Mouse (Mus musculus) heart, embryonic 14.5 days (tissue): ENCODE results near the gene Pde6d. TPM values are rescaled to one million over a fixed set of nuclear protein-coding genes. Genes with fewer than 3 reads are reported as not detected.

Experiments
- ATAC-seq: fragments of 200-750 bp; cut with Nextera tagmentation; 2 replicates; pipeline ENCODE4 v1.8.0; 2017; ENCODE audit warnings: low read depth, moderate TSS enrichment; ENCODE audit not compliant: insufficient number of reproducible peaks, insufficient read depth, low FRiP score
- H3K27ac ChIP-seq, 2 experiments: fragments of 200-500 bp in 1 of 2; fragments of 300-500 bp in 1 of 2; sonication (generic) in 1 of 2; replicated peaks in 1 of 2; 2 replicates each; pipeline ENCODE4 v1.5.1; 2012 to 2014; ENCODE audit warnings: low read depth in 2 of 2, low read length in 2 of 2, control low read depth in 1 of 2, mild to moderate bottlenecking in 1 of 2, mixed read lengths in 1 of 2; ENCODE audit not compliant: control insufficient read depth in 1 of 2, insufficient read depth in 1 of 2
- H3K27me3 ChIP-seq: fragments of 300-500 bp; sonication (generic); 2 replicates; pipeline ENCODE4 v1.6.1; 2014; ENCODE audit warnings: mild to moderate bottlenecking, low read length, control low read depth; ENCODE audit not compliant: control insufficient read depth, insufficient read depth
- H3K36me3 ChIP-seq: fragments of 300-500 bp; sonication (generic); 2 replicates; pipeline ENCODE4 v1.6.1; 2014; ENCODE audit warnings: mild to moderate bottlenecking, control low read depth, low read length, mixed read lengths; ENCODE audit not compliant: control insufficient read depth, insufficient read depth
- H3K4me1 ChIP-seq, 2 experiments: fragments of 200-500 bp in 1 of 2; fragments of 300-500 bp in 1 of 2; sonication (generic) in 1 of 2; 2 replicates each; pipeline ENCODE4 v1.6.1; 2012 to 2014; ENCODE audit warnings: low read length in 2 of 2, control low read depth in 1 of 2, mixed read lengths in 1 of 2; ENCODE audit not compliant: control insufficient read depth in 2 of 2, insufficient read depth in 2 of 2
- H3K4me2 ChIP-seq: fragments of 300-500 bp; sonication (generic); 2 replicates; pipeline ENCODE4 v1.6.1; 2014; ENCODE audit warnings: mild to moderate bottlenecking, low read length
- H3K4me3 ChIP-seq, 2 experiments: fragments of 200-500 bp in 1 of 2; fragments of 300-500 bp in 1 of 2; sonication (generic) in 1 of 2; 2 replicates each; pipeline ENCODE4 v1.5.1; 2012 to 2014; ENCODE audit warnings: low read length in 2 of 2, mild to moderate bottlenecking in 2 of 2, control low read depth in 1 of 2, low read depth in 1 of 2, moderate library complexity in 1 of 2; ENCODE audit not compliant: control insufficient read depth in 1 of 2, insufficient read depth in 1 of 2
- H3K9ac ChIP-seq: fragments of 300-500 bp; sonication (generic); 2 replicates; pipeline ENCODE4 v1.6.1; 2014; ENCODE audit warnings: mild to moderate bottlenecking, low read length
- H3K9me3 ChIP-seq: fragments of 300-500 bp; sonication (generic); 2 replicates; pipeline ENCODE4 v1.6.1; 2016; ENCODE audit warnings: low read length, control low read depth; ENCODE audit not compliant: control insufficient read depth
- WGBS: fragments of 180-500 bp; shearing (Covaris S2); extraction: QIAGEN DNeasy Blood & Tissue Kit; methylation state at CpG from one replicate; pipeline ENCODE4 v1.1.7; 2014; 5-methylcytosine and 5-hydroxymethylcytosine counted together
- polyA plus RNA-seq: library from polyadenylated mRNA; unstranded; fragments of >200 nt; fragmentation: Nextera tagmentation; extraction: Ambion mirVana; gene quantifications from 2 replicates; pipeline ENCODE4 v1.2.1, GENCODE M21; 2014

The Pde6d gene
- polyA plus RNA-seq, 1 experiment from 2014 or later: 67.9 TPM

GRCm38 (mm10) chr1:86529590-86529989, 52.8 kb downstream of the Pde6d start:
- H3K9me3 ChIP-seq: no peaks in the 10 kb centered on the region
- H3K9ac ChIP-seq: peak overlapping the region; percentile 100
- WGBS: 48% methylated on average over 4 of the region's 4 CpGs
- no peak overlapping the region for H3K27ac ChIP-seq
- H3K4me1 ChIP-seq: peaks cover 13 to 30% of the 10 kb centered on the region in 2 experiments
- peak overlapping the region; percentile 85 for H3K4me2 ChIP-seq
- H3K4me3 ChIP-seq: peak overlapping the region; percentile 95 to 99; a peak in 3 of 4 replicates
- ATAC-seq: no peak
- peaks cover 28% of the 10 kb centered on the region for H3K36me3 ChIP-seq
- H3K27me3 ChIP-seq: no peaks in the 10 kb centered on the region

- WGBS: under 1% methylated on average over 15 of the region's 15 CpGs
- H3K9ac ChIP-seq: peak overlapping the region; percentile 100
- peak overlapping the region; percentile 88 to 99 for H3K27ac ChIP-seq
- H3K9me3 ChIP-seq: no peaks in the 10 kb centered on the region
- H3K4me2 ChIP-seq: peak overlapping the region; percentile 85
- H3K27me3 ChIP-seq: no peaks in the 10 kb centered on the region
- ATAC-seq: no peak
- H3K4me3 ChIP-seq: peak overlapping the region; percentile 95 to 99
- peaks cover 28% of the 10 kb centered on the region for H3K36me3 ChIP-seq
- H3K4me1 ChIP-seq: peaks cover 14 to 31% of the 10 kb centered on the region in 2 experiments
These were observed 53.8 kb downstream of the Pde6d start for GRCm38 (mm10) chr1:86528571-86529180.

- Histone ChIP-seq H3K4me2 (peak overlapping the region; percentile 85), H3K4me3 (peak overlapping the region; percentile 95 to 99), H3K4me1 (peaks cover 14 to 31% of the 10 kb centered on the region in 2 experiments), H3K9me3 (no peaks in the 10 kb centered on the region), H3K27me3 (no peaks in the 10 kb centered on the region), H3K27ac (peak overlapping the region; percentile 88 to 99), H3K9ac (peak overlapping the region; percentile 100), H3K36me3 (peaks cover 28% of the 10 kb centered on the region)
- peak; percentile 19; the same call in 1 of the 2 replicates for ATAC-seq
- WGBS: under 1% methylated on average over 83 of the region's 89 CpGs
These were observed 54.6 kb downstream of the Pde6d start for GRCm38 (mm10) chr1:86527599-86528486.

GRCm38 (mm10) chr1:86526789-86527598, 55.4 kb downstream of the Pde6d start:
- H3K9ac ChIP-seq: peak overlapping the region; percentile 100
- H3K9me3 ChIP-seq: no peaks in the 10 kb centered on the region
- no peak for ATAC-seq
- H3K4me2 ChIP-seq: peak overlapping the region; percentile 85
- H3K27ac ChIP-seq: peak overlapping the region; percentile 88 to 99
- H3K4me3 ChIP-seq: peak overlapping the region; percentile 95 to 99
- 1% methylated on average over 111 of the region's 111 CpGs for WGBS
- H3K36me3 ChIP-seq: peaks cover 28% of the 10 kb centered on the region
- H3K4me1 ChIP-seq: peaks cover 20 to 33% of the 10 kb centered on the region in 2 experiments
- H3K27me3 ChIP-seq: no peaks in the 10 kb centered on the region

GRCm38 (mm10) chr1:86526116-86526788, 56.2 kb downstream of the Pde6d start, which contains the start of gene Ptma:
Ptma (plus strand) TSS chr1:86526726.
- peaks cover 21% of the 10 kb centered on the region for H3K36me3 ChIP-seq
- H3K9ac ChIP-seq: peak within 1 kb of the TSS; percentile 100
- no peaks in the 10 kb centered on the region for H3K9me3 ChIP-seq
- peak; percentile 92 for ATAC-seq
- peak within 1 kb of the TSS; percentile 95 to 99 for H3K4me3 ChIP-seq
- H3K4me1 ChIP-seq: peaks cover 18 to 29% of the 10 kb centered on the region in 2 experiments
- under 1% methylated on average over 47 of the region's 63 CpGs for WGBS
- H3K4me2 ChIP-seq: peak within 1 kb of the TSS; percentile 87
- no peaks in the 10 kb centered on the region for H3K27me3 ChIP-seq
- H3K27ac ChIP-seq: peak within 1 kb of the TSS; percentile 99

GRCm38 (mm10) chr1:86525499-86526115, 56.8 kb downstream of the Pde6d start:
- ATAC-seq: peak; percentile 6
- H3K27ac ChIP-seq: peak overlapping the region; percentile 99

More at GRCm38 (mm10) chr1:86525499-86526115, 56.8 kb downstream of the Pde6d start:
- under 1% methylated on average over 43 of the region's 44 CpGs for WGBS
- peaks cover 18 to 25% of the 10 kb centered on the region in 2 experiments for H3K4me1 ChIP-seq
- peak overlapping the region; percentile 87 for H3K4me2 ChIP-seq
- no peaks in the 10 kb centered on the region for H3K9me3 ChIP-seq
- H3K27me3 ChIP-seq: no peaks in the 10 kb centered on the region
- peaks cover 14% of the 10 kb centered on the region for H3K36me3 ChIP-seq
- H3K4me3 ChIP-seq: peak overlapping the region; percentile 54 to 99
- H3K9ac ChIP-seq: peak overlapping the region; percentile 83
